In the genomic region with DNA sequence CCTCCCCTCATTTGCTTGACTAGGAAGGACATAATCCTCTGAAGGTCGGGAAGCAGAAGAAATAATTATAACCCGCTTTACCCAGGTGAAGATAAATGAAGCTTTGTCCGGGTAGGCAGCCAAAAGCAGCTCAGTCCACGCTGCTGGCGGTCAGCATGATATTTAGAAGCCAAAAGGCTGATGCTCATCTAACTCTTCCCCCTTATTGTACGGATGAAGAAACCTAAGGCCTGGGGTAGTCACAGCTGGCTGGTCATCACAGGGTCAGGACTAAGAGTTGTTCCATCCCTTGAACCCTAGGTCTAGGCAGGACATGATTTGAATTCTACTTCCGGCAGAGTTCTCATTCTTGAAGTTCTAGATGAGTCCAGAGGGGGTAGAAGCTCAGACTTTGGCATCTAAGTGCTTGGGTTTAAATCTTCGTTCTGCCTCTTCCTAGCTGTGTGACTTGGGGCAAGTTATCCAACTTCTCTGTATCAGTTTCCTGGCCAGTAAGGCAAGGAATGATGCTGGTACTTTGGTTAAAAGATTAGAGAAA, we compare ENCODE assay signal across 8 mouse cellular contexts. TPM values are rescaled to one million over a fixed set of nuclear protein-coding genes. Genes with fewer than 3 reads are reported as not detected.
DNase-seq lines count a peak whose midpoint lies in the region; ATAC-seq lines count a peak whose summit lies in the region.

No protein-coding gene starts in this region.

- H3K9me3 ChIP-seq in heart, embryonic 15.5 days (replicated peaks): no peaks in the 10 kb centered on the region
- no peaks in the 10 kb centered on the region for H3K9me3 ChIP-seq in hindbrain, embryonic 12.5 days (replicated peaks)
- no peaks in the 10 kb centered on the region for H3K9me3 ChIP-seq in midbrain, embryonic 11.5 days (ENCODE audit: control insufficient read depth, low read length)

- H3K27ac ChIP-seq in heart, embryonic 15.5 days: peak overlapping the region; percentile 47; the same call in 1 of the 2 replicates
- H3K27ac ChIP-seq in brown adipose tissue, adult 24 weeks (replicated peaks; ENCODE audit: low read depth, low read length): no peak overlapping the region
- H3K27ac ChIP-seq in hindbrain, embryonic 12.5 days: peak overlapping the region; percentile 85; the same call in 1 of the 2 replicates
- H3K27ac ChIP-seq in midbrain, embryonic 11.5 days (ENCODE audit: low read depth, low read length): no peak overlapping the region

- DNase-seq in heart, postnatal 4 days: no peak
- DNase-seq in midbrain, embryonic 11.5 days (ENCODE audit: low spot score, missing footprints): no peak
- DNase-seq in thymus, postnatal 4 days: no peak
- no peak for DNase-seq in layer of hippocampus, postnatal 36 days
- DNase-seq in urinary bladder, adult 18-20 months (ENCODE audit: low spot score in 2 of 2): no peak

- no peaks in the 10 kb centered on the region for H3K27me3 ChIP-seq in heart, embryonic 15.5 days
- no peaks in the 10 kb centered on the region for H3K27me3 ChIP-seq in hindbrain, embryonic 12.5 days
- no peaks in the 10 kb centered on the region for H3K27me3 ChIP-seq in midbrain, embryonic 11.5 days (ENCODE audit: control insufficient read depth, insufficient read depth, low read length)

- no peaks in the 10 kb centered on the region for H3K36me3 ChIP-seq in heart, embryonic 15.5 days
- H3K36me3 ChIP-seq in hindbrain, embryonic 12.5 days: no peaks in the 10 kb centered on the region
- H3K36me3 ChIP-seq in midbrain, embryonic 11.5 days (ENCODE audit: control insufficient read depth, insufficient read depth, low read length): no peaks in the 10 kb centered on the region

- H3K4me3 ChIP-seq in heart, embryonic 15.5 days: peak overlapping the region; percentile 83; the same call in 1 of the 2 replicates
- H3K4me3 ChIP-seq in brown adipose tissue, adult 24 weeks (ENCODE audit: insufficient read depth, low read depth, low read length): peak overlapping the region; percentile 95; the same call in 1 of the 2 replicates
- peak overlapping the region; percentile 77 for H3K4me3 ChIP-seq in hindbrain, embryonic 12.5 days
- H3K4me3 ChIP-seq in midbrain, embryonic 11.5 days (ENCODE audit: low read depth, low read length): peak overlapping the region; percentile 76

- H3K4me1 ChIP-seq in heart, embryonic 15.5 days (replicated peaks): peaks cover 46% of the 10 kb centered on the region
- peaks cover 23% of the 10 kb centered on the region; the same call in 1 of the 2 replicates for H3K4me1 ChIP-seq in brown adipose tissue, adult 24 weeks (ENCODE audit: control insufficient read depth, insufficient read depth, insufficient read length, low read length)
- peaks cover 54% of the 10 kb centered on the region for H3K4me1 ChIP-seq in hindbrain, embryonic 12.5 days
- H3K4me1 ChIP-seq in midbrain, embryonic 11.5 days (ENCODE audit: control insufficient read depth, insufficient read depth, low read length): peaks cover 28% of the 10 kb centered on the region

- H3K4me2 ChIP-seq in heart, embryonic 15.5 days: peak overlapping the region; percentile 89
- H3K4me2 ChIP-seq in hindbrain, embryonic 12.5 days (replicated peaks): peak overlapping the region; percentile 80
- H3K4me2 ChIP-seq in midbrain, embryonic 11.5 days: peak overlapping the region; percentile 78

- no peak for ATAC-seq in heart, embryonic 15.5 days (replicated peaks; ENCODE audit: insufficient number of reproducible peaks, insufficient read depth, low FRiP score, low read depth)
- ATAC-seq in hindbrain, embryonic 12.5 days (ENCODE audit: low FRiP score): no peak
- no peak for ATAC-seq in midbrain, embryonic 11.5 days (ENCODE audit: low FRiP score)

- 77% methylated on average over 8 of the region's 8 CpGs for WGBS in heart, embryonic 15.5 days
- WGBS in hindbrain, embryonic 12.5 days: 83% methylated on average over 8 of the region's 8 CpGs
- 80% methylated on average over 8 of the region's 8 CpGs for WGBS in midbrain, embryonic 11.5 days

- no peak overlapping the region for H3K9ac ChIP-seq in heart, embryonic 15.5 days
- peak overlapping the region; percentile 74 for H3K9ac ChIP-seq in hindbrain, embryonic 12.5 days
- no peak overlapping the region for H3K9ac ChIP-seq in midbrain, embryonic 11.5 days (ENCODE audit: low read length)

RNA-seq across cellular contexts. Expression of gene Abhd2, which starts 1.5 kb away (rescaled TPM):
- polyA plus RNA-seq in heart, embryonic 15.5 days (2015; fragmentation: Nextera tagmentation; extraction: Ambion mirVana): 4.2 and 4.9 TPM in 2 replicates
- 10 to 100 TPM; 24.7 to 27.2 TPM for total RNA-seq in heart, postnatal 4 days (2021)
- 6.3 and 7.2 TPM in 2 replicates for polyA plus RNA-seq in brown adipose tissue, adult 24 weeks (2012; ENCODE audit: insufficient read depth, insufficient read length, missing spikeins)
- polyA plus RNA-seq in hindbrain, embryonic 12.5 days (2016; fragmentation: Nextera tagmentation; extraction: Ambion mirVana): 14.3 and 17.7 TPM in 2 replicates
- polyA plus RNA-seq in midbrain, embryonic 11.5 days (2014; fragmentation: Nextera tagmentation; extraction: Ambion mirVana): 11.6 and 11.7 TPM in 2 replicates
- 10 to 100 TPM; 67.6 to 67.7 TPM for total RNA-seq in layer of hippocampus, postnatal 36 days (2021)

Comparison
In these comparisons a context has a peak if more than half of its experiments do, and no peak if none do; other contexts are left out.
1. H3K27ac ChIP-seq: peak in heart, embryonic 15.5 days (single experiment) and hindbrain, embryonic 12.5 days (single experiment); none in brown adipose tissue, adult 24 weeks (single experiment) and midbrain, embryonic 11.5 days (single experiment).
2. Peak in every context shown above with its lines, with median percentiles within 50 percentile points of each other: H3K4me2 ChIP-seq and H3K4me3 ChIP-seq.